Mouse (Mus musculus) forebrain, postnatal 0 days (tissue): ENCODE data around the gene Olfr295. TPM values are rescaled to one million over a fixed set of nuclear protein-coding genes. Genes with fewer than 3 reads are reported as not detected.

Experiments used
- ATAC-seq: fragments of 200-750 bp; cut with Nextera tagmentation; 2 replicates; pipeline ENCODE4 v1.8.0; 2017; ENCODE audit warnings: mild to moderate bottlenecking, moderate library complexity
- DNase-seq: peaks from one replicate; pipeline ENCODE4 v3.0.0-alpha.2; 2015
- H3K27ac ChIP-seq: fragments of 300-500 bp; sonication (generic); 2 replicates; pipeline ENCODE4 v1.5.1; 2014; ENCODE audit warnings: low read depth, mild to moderate bottlenecking, antibody characterized with exemption, low read length, moderate library complexity, mixed read lengths
- H3K27me3 ChIP-seq: fragments of 300-500 bp; sonication (generic); 2 replicates; pipeline ENCODE4 v1.6.1; 2014; ENCODE audit warnings: mild to moderate bottlenecking, low read length, mixed read lengths; ENCODE audit not compliant: insufficient read depth
- H3K36me3 ChIP-seq: fragments of 300-500 bp; sonication (generic); 2 replicates; pipeline ENCODE4 v1.6.1; 2014; ENCODE audit warnings: mild to moderate bottlenecking, moderate library complexity; ENCODE audit not compliant: insufficient read depth
- H3K4me1 ChIP-seq: fragments of 300-500 bp; sonication (generic); 2 replicates; pipeline ENCODE4 v1.6.1; 2014; ENCODE audit warnings: antibody characterized with exemption; ENCODE audit not compliant: insufficient read depth
- H3K4me2 ChIP-seq: fragments of 300-500 bp; sonication (generic); 2 replicates; pipeline ENCODE4 v1.6.1; 2014; ENCODE audit warnings: low read depth, mild to moderate bottlenecking, moderate library complexity
- H3K4me3 ChIP-seq: fragments of 300-500 bp; sonication (generic); 2 replicates; pipeline ENCODE4 v1.5.1; 2014; ENCODE audit warnings: low read depth, low read length, mixed read lengths
- H3K9ac ChIP-seq: fragments of 300-500 bp; sonication (generic); 2 replicates; pipeline ENCODE4 v1.6.1; 2014; ENCODE audit warnings: mild to moderate bottlenecking
- H3K9me3 ChIP-seq: fragments of 300-500 bp; sonication (generic); 2 replicates; pipeline ENCODE4 v1.6.1; 2016; ENCODE audit warnings: low read length
- CTCF ChIP-seq: sonication (generic); IDR thresholded peaks from 2 replicates; pipeline ENCODE4 v1.5.1; 2016; ENCODE audit warnings: antibody characterized with exemption, control low read depth, low read depth
- WGBS: fragments of 180-500 bp; shearing (Covaris S2); extraction: QIAGEN DNeasy Blood & Tissue Kit; methylation state at CpG from one replicate; pipeline ENCODE4 v1.1.7; 2014; 5-methylcytosine and 5-hydroxymethylcytosine counted together
- polyA plus RNA-seq: library from polyadenylated mRNA; unstranded; fragments of >200 nt; fragmentation: Nextera tagmentation; extraction: Ambion mirVana; gene quantifications from 2 replicates; pipeline ENCODE4 v1.2.1, GENCODE M21; 2015
- total RNA-seq: library from RNA; depleted of rRNA; stranded (reverse); fragments of >200 nt; gene quantifications from 2 replicates; pipeline ENCODE4 v1.2.3, GENCODE M21; 2014; rRNA removed

The Olfr295 gene
- total RNA-seq (not detected in 2 replicates), polyA plus RNA-seq (not detected in 2 replicates)

DNA sequence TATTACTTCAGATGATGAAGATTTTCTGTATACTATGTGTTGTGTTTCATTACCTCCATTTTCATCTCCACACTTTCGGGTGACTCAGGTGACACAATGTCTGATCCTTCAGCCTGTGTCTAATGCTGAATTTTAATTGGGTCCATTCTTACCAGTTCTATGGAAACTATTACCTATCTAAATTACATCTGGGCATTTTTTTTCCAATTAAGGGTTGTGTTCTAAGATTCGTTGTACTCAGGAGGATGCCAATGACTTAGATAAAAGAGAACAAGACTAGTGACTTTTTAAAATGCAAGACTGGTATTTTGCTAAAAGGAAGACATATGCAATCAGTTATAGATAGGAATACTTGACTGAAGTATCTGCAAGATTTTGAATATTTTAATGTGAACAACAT, at the start of gene Olfr295:
Gene Olfr295, plus strand, starts transcription at position 301 of the 400 bp plus-strand sequence.
- DNase-seq (no peak), ATAC-seq (no peak)
- Histone ChIP-seq H3K4me3 (no peak within 1 kb of the TSS), H3K27me3 (no peaks in the 10 kb centered on the region), H3K4me1 (no peaks in the 10 kb centered on the region), H3K9me3 (no peaks in the 10 kb centered on the region), H3K9ac (no peak within 1 kb of the TSS), H3K27ac (no peak within 1 kb of the TSS), H3K4me2 (no peak within 1 kb of the TSS), H3K36me3 (no peaks in the 10 kb centered on the region)
- TF ChIP-seq CTCF = no peak
- 78% methylated on average over 2 of the region's 2 CpGs for WGBS

DNA sequence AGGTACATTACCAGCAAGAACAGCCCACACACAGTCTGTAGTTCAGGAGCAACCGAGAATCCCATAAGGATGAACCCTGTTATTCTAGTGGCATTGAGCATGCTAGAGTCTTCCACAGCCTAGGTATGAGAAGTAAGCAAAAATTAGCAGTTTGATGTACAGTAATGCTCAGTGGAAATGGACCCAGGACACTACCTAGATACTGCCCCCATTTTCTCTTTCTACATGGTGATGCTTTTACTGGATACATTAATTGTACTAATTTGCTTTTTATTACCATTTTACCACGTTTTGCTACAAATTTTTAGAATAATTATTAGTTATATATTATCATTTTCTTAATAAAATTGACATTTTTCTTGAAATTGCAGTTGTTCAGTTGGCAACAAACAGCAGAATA, 32.9 kb downstream of the Olfr295 start, which contains the start of gene Olfr294:
Gene Olfr294, minus strand, starts transcription at position 101 of the 400 bp plus-strand sequence.
- 58% methylated on average over 2 of the region's 2 CpGs for WGBS
- Histone ChIP-seq H3K4me3 (no peak within 1 kb of the TSS), H3K4me2 (no peak within 1 kb of the TSS), H3K9me3 (no peaks in the 10 kb centered on the region), H3K27ac (no peak within 1 kb of the TSS), H3K27me3 (no peaks in the 10 kb centered on the region), H3K9ac (no peak within 1 kb of the TSS), H3K36me3 (no peaks in the 10 kb centered on the region), H3K4me1 (no peaks in the 10 kb centered on the region)
- DNase-seq (no peak), ATAC-seq (no peak)
- TF ChIP-seq CTCF = no peak

Other genes starting within 250 kb of the Olfr295 start
- gene Olfr307, start 246.3 kb upstream of the Olfr295 start, total RNA-seq = not detected in 2 replicates
- gene Olfr307, start 246.3 kb upstream of the Olfr295 start, polyA plus RNA-seq = not detected in 2 replicates
- not detected in 2 replicates for gene Olfr305, start 216.9 kb upstream of the Olfr295 start, total RNA-seq
- gene Olfr305, start 216.9 kb upstream of the Olfr295 start, polyA plus RNA-seq = not detected in 2 replicates
- gene Olfr304, start 197.2 kb upstream of the Olfr295 start, total RNA-seq = not detected in 2 replicates
- gene Olfr304, start 197.2 kb upstream of the Olfr295 start, polyA plus RNA-seq = not detected in 2 replicates
- gene Olfr303, start 186.1 kb upstream of the Olfr295 start, total RNA-seq = not detected in 2 replicates
- not detected in 2 replicates for gene Olfr303, start 186.1 kb upstream of the Olfr295 start, polyA plus RNA-seq
- not detected in 2 replicates for gene Olfr301, start 180.0 kb upstream of the Olfr295 start, total RNA-seq
- not detected in 2 replicates for gene Olfr301, start 180.0 kb upstream of the Olfr295 start, polyA plus RNA-seq
- gene Olfr299, start 123.9 kb upstream of the Olfr295 start, total RNA-seq = not detected in 2 replicates
- gene Olfr299, start 123.9 kb upstream of the Olfr295 start, polyA plus RNA-seq = not detected in 2 replicates
- gene Olfr298, start 91.4 kb upstream of the Olfr295 start, total RNA-seq = not detected in 2 replicates
- gene Olfr298, start 91.4 kb upstream of the Olfr295 start, polyA plus RNA-seq = not detected in 2 replicates
- gene Olfr297, start 63.9 kb upstream of the Olfr295 start, total RNA-seq = not detected in 2 replicates
- gene Olfr297, start 63.9 kb upstream of the Olfr295 start, polyA plus RNA-seq = not detected in 2 replicates
- not detected in 2 replicates for gene Olfr294, start 32.8 kb downstream of the Olfr295 start, total RNA-seq
- gene Olfr294, start 32.8 kb downstream of the Olfr295 start, polyA plus RNA-seq = not detected in 2 replicates
- gene Olfr293, start 65.2 kb downstream of the Olfr295 start, total RNA-seq = not detected in 2 replicates
- gene Olfr293, start 65.2 kb downstream of the Olfr295 start, polyA plus RNA-seq = not detected in 2 replicates
- not detected in 2 replicates for gene Olfr292, start 104.5 kb downstream of the Olfr295 start, total RNA-seq
- not detected in 2 replicates for gene Olfr292, start 104.5 kb downstream of the Olfr295 start, polyA plus RNA-seq
- gene Folh1, start 192.1 kb downstream of the Olfr295 start, total RNA-seq = 3.0 and 3.3 TPM in 2 replicates
- gene Folh1, start 192.1 kb downstream of the Olfr295 start, polyA plus RNA-seq = 1.5 and 2.0 TPM in 2 replicates
- gene Vmn2r77, start 211.2 kb downstream of the Olfr295 start, total RNA-seq = not detected in 2 replicates
- not detected in 2 replicates for gene Vmn2r77, start 211.2 kb downstream of the Olfr295 start, polyA plus RNA-seq